Mouse (Mus musculus) cerebellum, adult 11-12 months (tissue): ENCODE measurements around the gene Nfe2l2.
A peak's percentile ranks its signal among the peaks of the same experiment; 100 is the strongest.
"Not testable (repeated sequence)": the region's sequence is repeated elsewhere in the genome, so short reads cannot be mapped to it uniquely, and the experiment has no call there.

Experiments
- DNase-seq: peaks from one replicate; pipeline ENCODE4 v3.0.0; 2022

The Nfe2l2 gene

GRCm38 (mm10) chr2:75707420-75707819, 3.0 kb upstream of the Nfe2l2 start:
- DNase-seq = no peak

GRCm38 (mm10) chr2:75706435-75706834, 2.0 kb upstream of the Nfe2l2 start:
- DNase-seq = no peak

- no peak for DNase-seq
These were observed 816 bp upstream of the Nfe2l2 start for GRCm38 (mm10) chr2:75705162-75705752.

- peak; percentile 54 for DNase-seq
These were observed 863 bp downstream of the Nfe2l2 start for GRCm38 (mm10) chr2:75703375-75704181.

GRCm38 (mm10) chr2:75702588-75702976, 1.9 kb downstream of the Nfe2l2 start:
- no peak for DNase-seq

- DNase-seq = no peak
These were observed 2.4 kb downstream of the Nfe2l2 start for GRCm38 (mm10) chr2:75701822-75702587.

- no peak for DNase-seq
These were observed 3.2 kb downstream of the Nfe2l2 start for GRCm38 (mm10) chr2:75701207-75701606.

- no peak for DNase-seq
These were observed 3.9 kb downstream of the Nfe2l2 start for GRCm38 (mm10) chr2:75700543-75700942.

- no peak for DNase-seq
These were observed 5.6 kb downstream of the Nfe2l2 start for GRCm38 (mm10) chr2:75698874-75699273.

- DNase-seq = no peak
These were observed 6.4 kb downstream of the Nfe2l2 start for GRCm38 (mm10) chr2:75698007-75698406.

- no peak for DNase-seq
These were observed 7.2 kb downstream of the Nfe2l2 start for GRCm38 (mm10) chr2:75697222-75697621.

- DNase-seq = no peak
These were observed 8.1 kb downstream of the Nfe2l2 start for GRCm38 (mm10) chr2:75696371-75696770.

GRCm38 (mm10) chr2:75695676-75696350, 8.6 kb downstream of the Nfe2l2 start:
- DNase-seq = no peak

GRCm38 (mm10) chr2:75694926-75695325, 9.5 kb downstream of the Nfe2l2 start:
- DNase-seq = not testable (repeated sequence)

- DNase-seq = no peak
These were observed 12.1 kb downstream of the Nfe2l2 start for GRCm38 (mm10) chr2:75692369-75692768.

- no peak for DNase-seq
These were observed 13.1 kb downstream of the Nfe2l2 start for GRCm38 (mm10) chr2:75691316-75691715.

- DNase-seq = no peak
These were observed 13.8 kb downstream of the Nfe2l2 start for GRCm38 (mm10) chr2:75690656-75691055.

GRCm38 (mm10) chr2:75689482-75690158, 14.8 kb downstream of the Nfe2l2 start:
- no peak for DNase-seq

GRCm38 (mm10) chr2:75688901-75689300, 15.5 kb downstream of the Nfe2l2 start:
- no peak for DNase-seq

GRCm38 (mm10) chr2:75687040-75687749, 17.2 kb downstream of the Nfe2l2 start:
- no peak for DNase-seq

- no peak for DNase-seq
These were observed 19.0 kb downstream of the Nfe2l2 start for GRCm38 (mm10) chr2:75685458-75685861.

GRCm38 (mm10) chr2:75684526-75684925, 19.9 kb downstream of the Nfe2l2 start:
- DNase-seq = no peak
